Mouse (Mus musculus) small intestine, adult 2 months (tissue): Measurements from ENCODE around the gene Gm35315.

ENCODE experiments used
- CTCF ChIP-seq: fragments of 200-500 bp; IDR thresholded peaks from 2 replicates; pipeline ENCODE4 v1.5.1; 2012; ENCODE audit warnings: low read depth, mild to moderate bottlenecking, control low read depth, inconsistent platforms, low read length, moderate library complexity, mixed read lengths; ENCODE audit not compliant: insufficient replicate concordance, insufficient read length; ENCODE audit errors: extremely low read depth
- POLR2A ChIP-seq: fragments of 200-500 bp; IDR thresholded peaks from 2 replicates; pipeline ENCODE4 v1.6.1; 2012; ENCODE audit warnings: low read depth, mild to moderate bottlenecking, control low read depth, inconsistent platforms, low read length, moderate library complexity

DNA sequence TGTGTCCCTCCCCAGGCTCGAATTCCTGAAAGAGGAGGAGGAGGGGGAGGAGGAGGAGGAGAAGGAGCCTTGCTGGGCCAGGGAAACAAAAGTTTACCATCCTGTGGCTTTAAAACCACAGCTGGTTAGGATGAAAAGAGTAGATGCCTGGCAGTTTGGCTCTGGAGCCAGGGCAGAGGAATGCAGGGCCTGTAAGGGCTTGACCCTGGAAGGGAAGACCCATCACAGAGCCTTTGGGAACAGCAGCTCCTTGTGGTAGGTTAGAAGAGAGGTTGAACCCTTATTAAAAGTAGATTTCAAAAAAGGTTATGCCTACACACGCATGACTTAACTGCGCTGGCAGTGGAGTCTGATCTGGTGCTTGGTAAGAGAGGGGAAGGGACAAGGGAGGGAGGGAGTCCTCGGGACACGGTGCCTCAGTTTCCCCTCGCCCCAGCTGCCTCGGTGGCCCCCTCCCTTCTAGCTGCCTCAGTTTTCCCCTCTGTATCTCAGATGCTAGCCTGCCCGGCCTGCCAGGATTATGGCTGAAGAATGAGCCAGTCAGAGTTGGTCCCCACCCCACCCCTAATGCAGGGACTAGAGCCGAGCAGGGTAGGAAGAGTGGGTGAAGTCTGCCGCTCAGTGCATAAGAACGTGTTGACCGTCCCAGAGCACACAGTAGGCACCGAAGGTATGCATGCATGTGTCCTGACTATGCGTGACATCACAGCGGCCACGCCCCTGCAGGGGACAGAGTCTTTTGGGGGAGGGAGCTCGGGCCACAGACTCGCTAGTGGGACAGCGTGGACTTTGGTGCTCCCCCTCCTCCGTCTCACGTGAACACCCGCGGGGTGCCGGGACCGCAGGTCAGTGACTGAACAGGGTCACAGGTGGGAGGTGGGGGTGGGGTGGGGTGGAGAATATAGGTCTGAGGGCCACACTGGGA lies 5.7 kb upstream of the Gm35315 start, which contains the start of gene Plcxd1:
- no peak for TF ChIP-seq CTCF
- TF ChIP-seq POLR2A = no peak
